Mouse (Mus musculus) gonadal fat pad, adult 2 months (tissue): ENCODE data around the gene Tenm2. TPM values are rescaled to one million over a fixed set of nuclear protein-coding genes. Genes with fewer than 3 reads are reported as not detected.
A peak's percentile ranks its signal among the peaks of the same experiment; 100 is the strongest.

Source experiments
- DNase-seq: peaks from one replicate; pipeline ENCODE4 v3.0.0-alpha.2; 2012; ENCODE audit warnings: low read depth
- polyA plus RNA-seq: library from polyadenylated mRNA; depleted of rRNA; stranded (reverse); fragments of >200 nt; gene quantifications from 2 replicates; pipeline ENCODE4 v1.2.3, GENCODE M21; 2012

The Tenm2 gene
- polyA plus RNA-seq, 1 experiment = 1.7 TPM

DNA sequence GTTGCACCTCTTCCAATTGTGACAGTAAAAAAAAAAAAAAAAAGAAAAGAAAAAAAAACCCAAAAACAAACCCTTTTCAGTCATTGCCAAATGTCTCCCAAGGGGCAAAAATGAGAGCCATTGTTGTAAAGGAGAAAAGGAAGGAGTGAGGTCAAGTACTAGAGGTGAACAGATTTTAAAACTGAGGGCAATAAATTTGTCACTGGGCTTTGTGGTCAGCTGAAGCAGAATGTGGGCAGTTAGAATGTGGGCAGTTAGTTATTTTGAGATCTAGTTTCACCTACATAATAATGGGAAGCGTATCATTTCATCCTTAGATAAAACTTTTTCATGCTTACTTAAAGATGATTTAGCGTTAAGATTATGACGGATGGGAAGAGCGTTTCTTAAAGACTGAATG is 1016.2 kb downstream of the Tenm2 start:
- DNase-seq = no peak

- DNase-seq = no peak
Measured at GRCm38 (mm10) chr11:36214589-36214988, 1021.2 kb downstream of the Tenm2 start.

- no peak for DNase-seq
Measured at GRCm38 (mm10) chr11:36204381-36204780, 1031.4 kb downstream of the Tenm2 start.

DNA sequence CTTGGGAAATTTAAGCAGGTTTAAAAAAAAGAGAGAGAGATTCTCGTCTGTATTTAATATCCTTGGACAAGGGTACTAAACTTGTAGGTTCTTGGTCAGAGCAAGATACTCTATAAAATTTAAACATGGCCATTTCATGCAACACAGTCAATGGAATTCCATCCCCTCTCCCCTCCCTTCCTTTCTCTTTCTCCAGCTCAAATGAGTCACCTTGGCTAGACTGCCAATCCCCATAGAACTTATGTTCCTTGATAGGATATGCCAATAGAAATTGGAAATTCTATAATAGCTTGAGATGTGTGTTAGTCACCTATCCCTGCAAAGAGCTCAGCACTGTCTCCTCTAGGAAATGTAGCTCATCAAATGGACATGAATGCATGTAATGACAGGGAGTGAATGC is 1031.9 kb downstream of the Tenm2 start:
- no peak for DNase-seq

- DNase-seq = no peak
Measured at GRCm38 (mm10) chr11:36194348-36194747, 1041.4 kb downstream of the Tenm2 start.

- no peak for DNase-seq
Measured at GRCm38 (mm10) chr11:36176106-36176505, 1059.7 kb downstream of the Tenm2 start.

GRCm38 (mm10) chr11:36173076-36173690 is 1062.6 kb downstream of the Tenm2 start:
- DNase-seq = no peak

DNA sequence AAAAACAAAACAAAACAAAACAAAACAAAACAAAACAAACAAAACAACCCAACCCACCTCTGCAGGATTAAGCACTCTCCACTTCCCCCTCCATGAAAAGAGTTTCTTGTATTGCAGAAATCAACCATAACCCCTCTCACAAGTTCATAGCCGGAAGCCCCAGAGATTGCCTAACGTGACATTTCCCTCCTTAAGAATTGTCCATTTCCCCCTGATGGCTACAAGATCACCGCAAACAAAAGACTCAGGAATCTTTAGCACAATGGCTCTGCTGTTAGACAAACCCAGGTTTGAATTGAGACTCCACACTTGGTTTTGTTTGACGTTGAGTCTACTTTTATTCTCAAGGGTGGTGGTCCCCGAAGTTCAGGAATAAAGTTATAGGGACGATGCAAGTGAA is 1063.2 kb downstream of the Tenm2 start:
- no peak for DNase-seq

DNA sequence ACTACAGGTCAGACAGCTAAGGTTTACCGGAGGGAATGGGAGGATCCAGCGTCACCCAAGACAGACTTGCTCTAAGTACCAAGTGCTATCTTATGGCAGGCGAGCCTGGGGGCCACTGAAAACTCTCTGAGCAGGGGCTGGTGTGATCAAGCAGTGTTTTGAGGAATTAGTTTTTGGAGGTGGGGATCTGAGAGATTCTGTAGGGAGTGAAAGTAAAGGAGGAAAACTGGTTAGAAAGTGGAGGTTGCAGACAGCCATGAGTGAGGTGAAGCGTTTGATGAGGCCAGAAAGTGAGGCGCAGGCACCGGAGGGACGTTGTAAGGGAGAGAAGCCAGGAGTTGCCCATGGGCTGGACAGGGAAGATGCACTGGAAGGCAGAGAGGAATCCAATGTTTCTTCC is 1063.8 kb downstream of the Tenm2 start:
- no peak for DNase-seq

DNA sequence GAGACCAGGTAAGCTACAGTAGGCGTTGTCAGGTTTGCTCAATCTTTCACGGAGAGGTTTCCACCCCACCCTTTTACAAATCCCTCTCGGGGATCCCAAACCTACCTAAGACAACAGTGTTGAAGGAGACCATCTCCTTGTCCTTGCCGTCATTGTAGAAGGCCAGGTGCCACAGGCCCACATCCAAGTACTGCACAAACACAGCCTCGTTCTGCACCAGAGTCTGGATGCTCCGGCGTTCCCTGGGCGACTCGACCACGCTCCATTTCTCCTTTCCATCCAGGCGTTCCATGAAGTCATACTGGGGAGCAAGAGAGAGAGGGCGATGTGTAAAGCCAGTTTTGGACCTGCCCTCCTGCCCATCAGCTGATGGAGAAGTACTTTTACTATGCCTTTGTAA is 1064.5 kb downstream of the Tenm2 start:
- DNase-seq = no peak

GRCm38 (mm10) chr11:36169738-36170137 is 1066.0 kb downstream of the Tenm2 start:
- no peak for DNase-seq

DNA sequence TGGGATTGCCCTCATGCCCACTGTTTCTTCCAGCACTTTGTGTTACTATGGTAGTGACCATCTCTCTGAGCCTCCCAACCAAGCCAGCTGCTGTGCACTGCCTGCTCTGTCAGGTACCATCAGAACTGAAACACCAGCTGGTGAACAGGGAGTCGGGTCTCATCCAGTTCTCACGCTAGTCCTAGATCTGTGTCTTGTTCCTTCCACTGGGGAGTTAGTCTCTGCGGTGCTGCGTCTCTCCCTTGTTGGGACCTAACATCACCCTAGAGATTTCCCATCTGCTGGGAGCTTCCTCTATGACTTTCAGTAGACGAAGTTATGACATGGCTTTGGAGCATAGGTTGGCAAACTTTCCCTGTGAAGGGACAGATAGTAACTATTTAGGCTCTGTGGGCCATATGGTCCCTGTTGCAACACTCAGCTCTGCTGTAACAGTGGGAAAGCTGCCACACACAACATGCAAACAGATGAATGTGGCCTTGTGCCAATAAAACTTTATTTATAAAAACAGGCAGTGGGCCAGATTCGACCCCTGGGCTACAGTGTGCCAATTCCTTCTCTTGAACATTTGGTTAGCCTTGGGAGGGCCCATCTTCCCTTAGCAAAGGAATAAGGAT is 1066.7 kb downstream of the Tenm2 start:
- peak; percentile 62 for DNase-seq

- no peak for DNase-seq
Measured at GRCm38 (mm10) chr11:36167766-36168318, 1067.9 kb downstream of the Tenm2 start.

DNA sequence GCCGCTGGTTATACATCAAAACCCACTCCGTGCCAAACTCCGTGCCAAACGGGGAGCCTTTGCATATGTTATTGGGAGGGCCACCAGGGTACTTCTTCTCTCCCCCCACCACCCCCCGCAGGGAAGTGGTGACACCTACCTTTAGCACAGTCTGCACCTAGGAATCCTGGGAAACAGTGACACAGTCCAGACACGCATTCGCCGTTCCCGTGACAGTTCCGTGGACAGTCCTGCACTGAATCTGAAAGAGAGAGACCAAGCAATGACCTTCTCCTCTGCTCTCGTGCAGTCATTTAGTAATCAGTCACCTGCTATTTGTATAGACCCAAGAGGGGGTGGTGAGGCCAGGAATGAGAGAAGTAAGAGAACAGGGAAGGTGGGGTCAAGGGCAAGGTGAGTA is 1072.2 kb downstream of the Tenm2 start:
- no peak for DNase-seq

GRCm38 (mm10) chr11:36161765-36162321 is 1073.9 kb downstream of the Tenm2 start:
- DNase-seq = no peak

DNA sequence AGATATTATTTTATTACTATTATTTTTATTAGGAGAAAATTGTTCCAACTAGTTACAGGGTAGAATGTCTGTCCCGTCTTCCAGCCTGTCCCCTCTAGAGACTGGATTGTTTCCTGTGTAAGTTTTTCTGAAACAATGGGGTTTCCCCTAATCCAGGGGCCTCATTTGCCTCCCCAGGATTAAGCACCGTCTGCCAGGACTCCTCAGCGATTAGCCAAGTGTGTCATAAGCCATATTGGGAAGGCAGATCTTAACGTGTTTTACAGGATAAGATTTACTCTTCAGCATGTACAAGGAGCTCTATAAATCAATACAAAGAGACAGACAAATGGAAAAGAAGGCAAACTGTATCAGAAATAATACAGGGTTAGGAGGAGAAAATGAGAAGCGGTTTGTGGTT is 1082.3 kb downstream of the Tenm2 start:
- DNase-seq = peak; percentile 55

DNA sequence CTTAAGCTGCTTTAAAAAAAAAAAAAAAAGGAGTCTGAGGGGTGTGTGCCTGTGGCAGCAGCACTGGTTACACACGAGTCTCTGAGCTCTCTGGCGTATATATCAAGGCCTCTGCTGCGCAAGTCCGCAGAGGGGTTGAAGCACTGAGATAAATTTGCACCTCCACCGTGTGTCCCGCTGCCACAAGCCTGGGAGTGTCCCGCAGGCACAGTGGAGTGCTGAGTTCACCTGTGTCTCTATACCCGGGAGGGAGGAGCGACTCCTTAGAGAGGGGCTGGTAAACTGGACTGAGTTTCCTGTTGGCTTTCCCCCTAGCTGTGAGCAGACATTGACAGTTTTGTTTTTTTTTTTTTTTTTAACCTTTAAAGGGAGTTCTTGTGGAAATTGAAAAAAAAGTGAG is 1082.8 kb downstream of the Tenm2 start:
- DNase-seq = no peak

DNA sequence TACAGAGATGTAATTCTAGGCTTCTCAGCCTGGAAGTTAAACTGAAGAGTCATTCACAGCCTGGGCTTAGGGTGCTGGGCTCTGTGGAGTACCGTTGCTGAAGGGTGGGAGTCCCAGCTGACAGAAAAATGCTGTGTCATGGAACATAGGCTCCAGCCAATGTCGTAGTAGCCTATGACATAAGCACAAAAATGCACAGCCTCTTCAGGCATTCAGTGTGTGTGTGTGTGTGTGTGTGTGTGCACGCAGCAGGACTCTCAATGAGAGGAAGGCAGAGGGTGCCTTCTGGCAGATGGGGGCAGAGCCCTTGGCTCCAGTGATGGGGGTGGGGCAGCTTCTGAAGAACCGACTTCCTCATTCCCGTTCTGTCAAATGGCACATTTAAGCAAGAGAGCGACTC is 1083.5 kb downstream of the Tenm2 start:
- DNase-seq = no peak

- DNase-seq = no peak
Measured at GRCm38 (mm10) chr11:36149092-36149491, 1086.7 kb downstream of the Tenm2 start.

- DNase-seq = no peak
Measured at GRCm38 (mm10) chr11:36145057-36145456, 1090.7 kb downstream of the Tenm2 start.

DNA sequence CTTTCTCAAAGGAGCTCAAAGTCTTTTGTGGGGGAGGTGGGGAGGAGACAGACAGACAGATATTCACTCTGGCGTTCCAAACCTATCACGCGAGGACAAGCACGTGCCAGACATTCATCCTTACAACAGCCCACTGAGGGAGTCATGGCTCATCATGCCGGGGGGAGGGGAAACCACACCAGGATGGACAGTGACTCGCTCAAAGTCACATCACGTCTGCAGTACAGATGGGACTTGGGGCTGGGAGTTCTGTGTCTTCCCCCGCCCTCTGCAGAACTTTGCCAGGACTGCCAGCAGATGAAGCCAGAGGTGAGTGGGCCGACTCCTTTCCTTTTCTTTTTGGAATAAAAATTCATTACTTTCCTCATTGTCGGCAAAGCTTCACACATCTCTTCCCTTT is 1095.4 kb downstream of the Tenm2 start:
- DNase-seq = no peak

GRCm38 (mm10) chr11:36139521-36139920 is 1096.2 kb downstream of the Tenm2 start:
- DNase-seq = no peak

GRCm38 (mm10) chr11:36137840-36138239 is 1097.9 kb downstream of the Tenm2 start:
- DNase-seq = no peak
